Mouse (Mus musculus): ENCODE data around the gene Nxf1. TPM values are rescaled to one million over a fixed set of nuclear protein-coding genes. Genes with fewer than 3 reads are reported as not detected.
A peak's percentile ranks its signal among the peaks of the same experiment; 100 is the strongest.

Nxf1 gene
- polyA plus RNA-seq, 1 experiment from 2014 or later, result 216 TPM

GRCm38 (mm10) chr19:8817001-8817400, 60.1 kb downstream of the Nxf1 start:
- WGBS, result 83% methylated on average over 3 of the region's 3 CpGs
- H3K36me3 ChIP-seq, result peaks cover 40% of the 10 kb centered on the region
- H3K27ac ChIP-seq, result no peak overlapping the region
- H3K4me2 ChIP-seq (replicated peaks), result peak overlapping the region; percentile 97
- no peak overlapping the region for H3K4me3 ChIP-seq
- peaks cover 32% of the 10 kb centered on the region for H3K4me1 ChIP-seq
- H3K9ac ChIP-seq, result no peak overlapping the region
- H3K27me3 ChIP-seq (replicated peaks), result no peaks in the 10 kb centered on the region
- no peaks in the 10 kb centered on the region for H3K9me3 ChIP-seq
- no peak for ATAC-seq (ENCODE audit: low FRiP score, low read depth)

DNA sequence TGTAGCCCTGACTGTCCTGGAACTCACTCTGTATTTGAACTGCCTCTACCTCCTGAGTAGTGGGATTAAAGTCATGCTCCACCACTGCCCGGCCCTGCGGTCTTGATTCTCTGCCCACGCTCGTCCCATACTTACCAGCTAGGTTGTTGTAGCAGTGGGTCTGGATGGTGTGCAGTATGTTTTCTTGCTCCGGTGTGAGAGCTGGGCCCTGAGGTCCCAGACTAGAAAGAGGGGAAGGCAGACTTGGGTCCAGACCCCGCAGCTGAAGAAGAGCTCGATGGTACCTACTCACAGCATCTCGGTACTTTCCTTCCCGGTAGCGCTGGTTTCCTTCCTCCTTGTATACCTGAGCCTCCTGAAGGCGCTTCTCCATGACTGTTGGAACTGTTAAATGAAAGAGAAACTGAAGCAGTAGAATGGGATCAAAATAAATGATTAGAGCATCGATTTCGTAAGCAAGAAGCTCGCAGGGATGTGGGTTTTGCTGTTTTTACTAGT, 61.5 kb downstream of the Nxf1 start:
- Histone ChIP-seq H3K36me3 (peaks cover 35% of the 10 kb centered on the region), H3K9me3 (no peaks in the 10 kb centered on the region), H3K4me1 (peaks cover 44% of the 10 kb centered on the region), H3K27me3 (replicated peaks) (no peaks in the 10 kb centered on the region), H3K9ac (peak overlapping the region; percentile 66), H3K4me2 (replicated peaks) (peak overlapping the region; percentile 97), H3K4me3 (peak overlapping the region; percentile 49), H3K27ac (peak overlapping the region; percentile 80; the same call in 1 of the 2 replicates)
- ATAC-seq (ENCODE audit: low FRiP score, low read depth), result no peak
- WGBS, result 35% methylated on average over 14 of the region's 14 CpGs

DNA sequence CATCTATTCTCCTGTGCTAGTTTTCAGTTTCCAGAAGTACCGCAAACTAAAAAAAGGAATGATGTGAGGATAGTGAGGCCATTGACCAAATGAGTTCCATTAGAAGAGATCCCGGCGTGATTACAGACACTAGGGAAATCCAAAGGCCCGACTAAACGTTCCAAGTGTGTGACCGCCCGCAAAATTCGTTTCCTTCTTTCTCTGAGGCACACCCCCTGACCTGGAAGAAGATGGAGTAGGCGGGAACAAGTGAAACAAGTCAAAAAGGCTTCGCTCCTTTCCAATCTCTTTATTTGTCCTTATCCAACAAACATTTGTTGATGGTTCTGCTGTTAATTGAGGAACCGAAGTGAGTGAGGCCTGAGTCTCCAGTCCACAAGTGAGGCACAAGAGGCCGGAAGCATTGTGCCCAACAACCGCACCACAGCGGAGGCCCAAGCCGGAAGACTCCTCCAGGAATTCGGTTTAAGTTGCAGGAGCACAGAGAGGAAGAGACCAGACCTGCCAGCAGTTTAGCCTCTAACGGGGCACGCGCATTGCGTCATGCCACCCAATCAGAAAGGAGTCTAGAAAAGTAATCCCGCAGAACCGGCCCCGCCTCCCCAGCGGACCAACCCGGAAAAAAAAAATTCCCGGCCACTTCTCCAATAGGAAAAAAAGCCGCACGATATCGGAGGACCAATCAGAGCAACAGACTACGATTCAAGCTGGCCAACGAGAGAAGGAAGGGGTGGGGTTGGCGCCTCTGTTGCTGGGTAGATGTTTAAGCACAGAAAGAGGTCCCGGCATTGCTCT, 62.1 kb downstream of the Nxf1 start, which contains the start of gene Ttc9c:
Gene Ttc9c (minus strand): TSS at position 533 of the 795 bp plus-strand sequence.
- WGBS, result under 1% methylated on average over 33 of the region's 33 CpGs
- H3K4me3 ChIP-seq, result peak within 1 kb of the TSS; percentile 100
- H3K27ac ChIP-seq, result peak within 1 kb of the TSS; percentile 98
- no peaks in the 10 kb centered on the region for H3K9me3 ChIP-seq
- H3K9ac ChIP-seq, result peak within 1 kb of the TSS; percentile 98
- H3K4me2 ChIP-seq (replicated peaks), result peak within 1 kb of the TSS; percentile 97
- ATAC-seq (ENCODE audit: low FRiP score, low read depth), result peak; percentile 95
- peaks cover 36% of the 10 kb centered on the region for H3K36me3 ChIP-seq
- H3K4me1 ChIP-seq, result peaks cover 44% of the 10 kb centered on the region
- no peaks in the 10 kb centered on the region for H3K27me3 ChIP-seq (replicated peaks)

DNA sequence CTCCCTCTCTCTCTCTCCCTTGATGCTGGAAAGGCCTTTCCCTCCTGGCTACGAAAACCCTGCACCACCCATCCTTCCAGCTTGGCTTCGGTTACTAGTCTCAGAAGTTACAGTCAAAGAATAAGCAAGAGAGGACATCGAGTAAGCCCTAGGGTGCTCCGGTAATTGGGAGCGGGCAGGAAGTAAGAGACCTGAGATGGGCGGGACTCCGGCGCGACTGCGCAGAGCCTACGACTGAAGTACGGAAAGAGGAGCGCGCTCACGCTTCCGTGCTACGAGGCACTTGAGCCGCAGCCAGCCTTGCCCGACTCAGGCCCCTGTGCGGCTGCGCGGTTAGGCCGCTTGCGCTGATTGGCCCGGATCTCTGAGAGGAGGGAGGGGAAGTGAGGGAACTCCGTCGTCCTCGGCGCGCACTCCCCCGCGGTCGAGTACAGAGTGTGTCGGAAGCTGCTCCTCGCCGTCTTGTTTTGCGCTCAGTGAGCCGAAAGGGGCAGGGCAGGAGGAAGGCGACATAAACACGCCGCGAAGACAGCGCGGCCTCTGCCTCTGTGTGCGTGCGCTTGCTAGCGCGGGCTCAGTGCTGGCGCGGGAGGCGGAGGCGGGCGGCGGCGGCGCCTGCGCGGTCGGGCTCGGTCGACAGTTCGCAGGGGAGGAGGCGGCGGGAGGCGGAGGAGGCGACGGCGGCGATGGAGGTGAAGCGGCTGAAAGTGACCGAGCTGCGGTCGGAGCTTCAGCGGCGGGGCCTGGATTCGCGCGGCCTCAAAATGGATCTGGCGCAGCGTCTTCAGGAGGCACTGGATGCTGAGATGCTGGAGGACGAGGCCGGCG, 62.9 kb downstream of the Nxf1 start, which contains the start of gene Hnrnpul2:
Gene Hnrnpul2 (plus strand): TSS at position 415 of the 828 bp plus-strand sequence.
- Histone ChIP-seq H3K4me1 (peaks cover 44% of the 10 kb centered on the region), H3K36me3 (peaks cover 38% of the 10 kb centered on the region), H3K9me3 (no peaks in the 10 kb centered on the region), H3K27me3 (replicated peaks) (no peaks in the 10 kb centered on the region), H3K27ac (peak within 1 kb of the TSS; percentile 98), H3K9ac (peak within 1 kb of the TSS; percentile 98), H3K4me3 (peak within 1 kb of the TSS; percentile 100), H3K4me2 (replicated peaks) (peak within 1 kb of the TSS; percentile 97)
- WGBS, result under 1% methylated on average over 83 of the region's 83 CpGs
- peak; percentile 97 for ATAC-seq (ENCODE audit: low FRiP score, low read depth)

Small RNA genes lying within 50 kb of the gene (microRNA-seq; reads per million reads assigned to microRNA genes)
- not detected for gene Mir6992

Other genes starting within 250 kb of the Nxf1 start
- 0.62 and 0.83 TPM in 2 replicates for gene Slc22a8, start 165.8 kb upstream of the Nxf1 start, polyA plus RNA-seq (2016; fragmentation: Nextera tagmentation; extraction: Ambion mirVana)
- gene Slc22a6, start 139.0 kb upstream of the Nxf1 start, polyA plus RNA-seq (2016; fragmentation: Nextera tagmentation; extraction: Ambion mirVana), result 2.0 and 2.5 TPM in 2 replicates
- gene Chrm1, start 93.3 kb upstream of the Nxf1 start, polyA plus RNA-seq (2016; fragmentation: Nextera tagmentation; extraction: Ambion mirVana), result 0.17 and 0.20 TPM in 2 replicates
- 144 and 147 TPM in 2 replicates for gene Slc3a2, start 33.7 kb upstream of the Nxf1 start, polyA plus RNA-seq (2016; fragmentation: Nextera tagmentation; extraction: Ambion mirVana)
- 83.5 and 85.1 TPM in 2 replicates for gene Wdr74, start 21.2 kb upstream of the Nxf1 start, polyA plus RNA-seq (2016; fragmentation: Nextera tagmentation; extraction: Ambion mirVana)
- gene 1700092M07Rik, start 16.4 kb upstream of the Nxf1 start, polyA plus RNA-seq (2016; fragmentation: Nextera tagmentation; extraction: Ambion mirVana), result 2.3 and 3.6 TPM in 2 replicates
- 129 TPM in 2 replicates for gene Stx5a, start 15.7 kb upstream of the Nxf1 start, polyA plus RNA-seq (2016; fragmentation: Nextera tagmentation; extraction: Ambion mirVana)
- gene Tmem223, start 13.9 kb downstream of the Nxf1 start, polyA plus RNA-seq (2016; fragmentation: Nextera tagmentation; extraction: Ambion mirVana), result 199 and 210 TPM in 2 replicates
- 37.2 and 39.0 TPM in 2 replicates for gene Tmem179b, start 17.4 kb downstream of the Nxf1 start, polyA plus RNA-seq (2016; fragmentation: Nextera tagmentation; extraction: Ambion mirVana)
- 29.9 and 34.4 TPM in 2 replicates for gene Taf6l, start 29.3 kb downstream of the Nxf1 start, polyA plus RNA-seq (2016; fragmentation: Nextera tagmentation; extraction: Ambion mirVana)
- gene Polr2g, start 41.5 kb downstream of the Nxf1 start, polyA plus RNA-seq (2016; fragmentation: Nextera tagmentation; extraction: Ambion mirVana), result 152 and 158 TPM in 2 replicates
- gene Zbtb3, start 45.5 kb downstream of the Nxf1 start, polyA plus RNA-seq (2016; fragmentation: Nextera tagmentation; extraction: Ambion mirVana), result 7.2 and 7.5 TPM in 2 replicates
- gene Ttc9c, start 62.3 kb downstream of the Nxf1 start, polyA plus RNA-seq (2016; fragmentation: Nextera tagmentation; extraction: Ambion mirVana), result 55.2 and 57.7 TPM in 2 replicates
- gene Hnrnpul2, start 62.9 kb downstream of the Nxf1 start, polyA plus RNA-seq (2016; fragmentation: Nextera tagmentation; extraction: Ambion mirVana), result 5.7 and 7.5 TPM in 2 replicates
- 0.45 TPM in 1 of 2 replicates, not detected in the other for gene AC129217.1, start 72.7 kb downstream of the Nxf1 start, polyA plus RNA-seq (2016; fragmentation: Nextera tagmentation; extraction: Ambion mirVana)
- gene Bscl2, start 80.4 kb downstream of the Nxf1 start, polyA plus RNA-seq (2016; fragmentation: Nextera tagmentation; extraction: Ambion mirVana), result 66.1 and 68.5 TPM in 2 replicates
- 203 and 211 TPM in 2 replicates for gene Gng3, start 82.1 kb downstream of the Nxf1 start, polyA plus RNA-seq (2016; fragmentation: Nextera tagmentation; extraction: Ambion mirVana)
- gene Lrrn4cl, start 93.7 kb downstream of the Nxf1 start, polyA plus RNA-seq (2016; fragmentation: Nextera tagmentation; extraction: Ambion mirVana), result 0.47 and 0.56 TPM in 2 replicates
- gene Ubxn1, start 114.4 kb downstream of the Nxf1 start, polyA plus RNA-seq (2016; fragmentation: Nextera tagmentation; extraction: Ambion mirVana), result 186 and 193 TPM in 2 replicates
- gene Uqcc3, start 123.8 kb downstream of the Nxf1 start, polyA plus RNA-seq (2016; fragmentation: Nextera tagmentation; extraction: Ambion mirVana), result 62.2 and 66.0 TPM in 2 replicates
- 63.3 and 89.5 TPM in 2 replicates for gene Lbhd1, start 126.7 kb downstream of the Nxf1 start, polyA plus RNA-seq (2016; fragmentation: Nextera tagmentation; extraction: Ambion mirVana)
- gene Gm49403, start 126.9 kb downstream of the Nxf1 start, polyA plus RNA-seq (2016; fragmentation: Nextera tagmentation; extraction: Ambion mirVana), result not detected in 2 replicates
- gene 1810009A15Rik, start 131.8 kb downstream of the Nxf1 start, polyA plus RNA-seq (2016; fragmentation: Nextera tagmentation; extraction: Ambion mirVana), result 82.0 and 98.5 TPM in 2 replicates
- gene Gm49416, start 131.9 kb downstream of the Nxf1 start, polyA plus RNA-seq (2016; fragmentation: Nextera tagmentation; extraction: Ambion mirVana), result not detected in 2 replicates
- 43.6 and 47.3 TPM in 2 replicates for gene Ints5, start 135.9 kb downstream of the Nxf1 start, polyA plus RNA-seq (2016; fragmentation: Nextera tagmentation; extraction: Ambion mirVana)
- gene Ganab, start 141.0 kb downstream of the Nxf1 start, polyA plus RNA-seq (2016; fragmentation: Nextera tagmentation; extraction: Ambion mirVana), result 116 and 119 TPM in 2 replicates
- gene B3gat3, start 163.3 kb downstream of the Nxf1 start, polyA plus RNA-seq (2016; fragmentation: Nextera tagmentation; extraction: Ambion mirVana), result 84.2 and 91.5 TPM in 2 replicates
- gene Rom1, start 172.3 kb downstream of the Nxf1 start, polyA plus RNA-seq (2016; fragmentation: Nextera tagmentation; extraction: Ambion mirVana), result 2.1 and 2.3 TPM in 2 replicates
- 14.1 and 14.3 TPM in 2 replicates for gene Eml3, start 172.5 kb downstream of the Nxf1 start, polyA plus RNA-seq (2016; fragmentation: Nextera tagmentation; extraction: Ambion mirVana)
- 175 and 177 TPM in 2 replicates for gene Mta2, start 184.8 kb downstream of the Nxf1 start, polyA plus RNA-seq (2016; fragmentation: Nextera tagmentation; extraction: Ambion mirVana)
- gene Tut1, start 196.8 kb downstream of the Nxf1 start, polyA plus RNA-seq (2016; fragmentation: Nextera tagmentation; extraction: Ambion mirVana), result 32.5 and 34.6 TPM in 2 replicates
- 360 and 361 TPM in 2 replicates for gene Eef1g, start 210.0 kb downstream of the Nxf1 start, polyA plus RNA-seq (2016; fragmentation: Nextera tagmentation; extraction: Ambion mirVana)
- 5.0 and 6.3 TPM in 2 replicates for gene Ahnak, start 232.2 kb downstream of the Nxf1 start, polyA plus RNA-seq (2016; fragmentation: Nextera tagmentation; extraction: Ambion mirVana)